Mouse (Mus musculus): Measurements from ENCODE around the gene Olfr1271.
"Not testable (repeated sequence)": the region's sequence is repeated elsewhere in the genome, so short reads cannot be mapped to it uniquely, and the experiment has no call there.

The Olfr1271 gene

DNA sequence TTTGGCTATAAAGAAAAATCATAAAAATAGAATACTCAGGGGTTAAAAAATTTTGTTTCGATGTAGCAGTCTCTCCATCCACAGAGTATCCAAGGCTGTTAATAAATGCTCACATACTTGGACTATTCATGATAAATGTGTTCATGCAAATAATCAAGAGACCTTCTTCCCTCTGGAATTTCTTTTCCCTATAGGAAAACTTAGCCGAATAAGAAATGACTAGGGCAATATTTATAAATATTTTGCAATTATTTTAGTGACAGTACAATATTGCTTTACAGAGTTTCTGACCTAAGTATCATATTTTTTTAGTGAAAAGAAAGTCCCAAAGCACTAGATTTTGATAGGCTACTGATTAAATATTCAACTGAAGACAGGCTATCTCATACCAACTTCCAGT is at the start of gene Olfr1271:
Gene Olfr1271, minus strand, starts transcription at position 101 of the 400 bp plus-strand sequence.
- no peak for DNase-seq (ENCODE audit: low spot score in 2 of 2)

DNA sequence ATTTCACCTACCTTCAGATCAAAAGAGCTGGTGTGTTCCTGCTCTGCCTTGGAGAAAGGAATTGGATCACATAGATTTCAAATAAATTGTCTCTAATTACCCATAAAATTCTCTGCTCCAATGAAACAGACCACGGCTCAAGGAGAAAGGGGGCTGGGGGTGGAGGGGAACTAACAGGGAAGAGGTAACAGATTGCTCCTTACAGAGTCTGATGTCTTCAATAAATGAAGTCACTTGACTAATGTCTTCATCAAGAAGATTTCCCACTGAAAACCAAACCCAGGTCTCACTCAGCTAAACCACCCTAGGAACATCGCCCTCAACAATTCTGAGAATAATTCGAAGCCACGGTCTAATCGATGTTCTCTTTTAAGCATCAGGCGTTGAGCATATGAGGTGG is 21.9 kb upstream of the Olfr1271 start, which contains the start of gene Olfr1272:
Gene Olfr1272, minus strand, starts transcription at position 101 of the 400 bp plus-strand sequence.
- DNase-seq (ENCODE audit: low spot score in 2 of 2), result no peak

DNA sequence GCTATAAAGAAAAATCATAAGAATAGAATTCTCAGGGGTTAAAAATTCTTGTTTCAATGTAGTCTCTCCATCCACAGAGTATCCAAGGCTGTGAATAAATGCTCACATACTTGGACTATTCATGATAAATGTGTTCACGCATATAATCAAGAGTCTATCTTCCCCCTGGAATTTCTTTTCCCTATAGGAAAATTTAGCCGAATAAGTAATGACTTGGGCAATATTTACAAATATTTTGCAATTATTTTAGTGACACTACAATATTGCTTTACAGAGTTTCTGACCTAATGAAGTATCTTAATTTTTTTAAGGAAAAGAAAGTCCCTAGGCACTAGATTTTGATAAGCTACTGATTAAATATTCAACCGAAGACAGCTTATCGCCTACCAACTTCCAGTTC is 13.3 kb downstream of the Olfr1271 start, which contains the start of gene Olfr142:
Gene Olfr142, minus strand, starts transcription at position 101 of the 400 bp plus-strand sequence.
- DNase-seq (ENCODE audit: low spot score in 2 of 2), result no peak

GRCm38 (mm10) chr2:90224393-90224792 is 46.4 kb downstream of the Olfr1271 start, which contains the start of gene Olfr1506:
Olfr1506 (minus strand) TSS chr2:90224493.
- not testable (repeated sequence) for DNase-seq (ENCODE audit: low spot score in 2 of 2)
